Mouse (Mus musculus) myocyte (in vitro differentiated cells): Measurements from ENCODE around the gene Nkd2. TPM values are rescaled to one million over a fixed set of nuclear protein-coding genes. Genes with fewer than 3 reads are reported as not detected.

Source experiments
- H3K27me3 ChIP-seq: one replicate; pipeline ENCODE4 v1.6.1; 2011; ENCODE audit not compliant: control insufficient read depth, insufficient read depth, insufficient read length
- H3K36me3 ChIP-seq: one replicate; pipeline ENCODE4 v1.6.1; 2011; ENCODE audit not compliant: control insufficient read depth, insufficient read depth
- H3K4me2 ChIP-seq: one replicate; pipeline ENCODE4 v1.6.1; 2011; ENCODE audit warnings: low read depth, control low read depth
- H3K4me3 ChIP-seq: one replicate; pipeline ENCODE4 v1.5.1; 2011; ENCODE audit warnings: mild to moderate bottlenecking, control low read depth, moderate library complexity
- H3K79me2 ChIP-seq: one replicate; pipeline ENCODE4 v1.6.1; 2011; ENCODE audit not compliant: control insufficient read depth, insufficient read depth
- H3ac ChIP-seq: one replicate; pipeline ENCODE4 v1.6.1; 2011; ENCODE audit not compliant: control insufficient read depth, insufficient read length
- CEBPB ChIP-seq: IDR thresholded peaks from 2 replicates; pipeline ENCODE4 v1.6.1; 2011; ENCODE audit warnings: mild to moderate bottlenecking, moderate library complexity; ENCODE audit not compliant: poor library complexity, insufficient read depth, severe bottlenecking
- E2F4 ChIP-seq: IDR thresholded peaks from one replicate; pipeline ENCODE4 v1.6.1; 2011; ENCODE audit warnings: mild to moderate bottlenecking, control low read depth, moderate library complexity; ENCODE audit not compliant: insufficient read depth
- MAX ChIP-seq: IDR thresholded peaks from one replicate; pipeline ENCODE4 v1.6.1; 2011; ENCODE audit warnings: low read depth, mild to moderate bottlenecking, control low read depth
- MYOD1 ChIP-seq, 3 experiments: IDR thresholded peaks; one replicate each; pipeline ENCODE4 v1.6.1; 2011; ENCODE audit warnings: control low read depth in 2 of 3, low read depth in 2 of 3, mild to moderate bottlenecking in 2 of 3, moderate library complexity in 1 of 3; ENCODE audit not compliant: insufficient read length in 2 of 3, control insufficient read depth in 1 of 3
- MYOG ChIP-seq, 3 experiments: IDR thresholded peaks; one replicate each; pipeline ENCODE4 v1.6.1; 2011; ENCODE audit warnings: control low read depth in 2 of 3, low read depth in 2 of 3, mild to moderate bottlenecking in 2 of 3; ENCODE audit not compliant: insufficient read length in 2 of 3, control insufficient read depth in 1 of 3, insufficient read depth in 1 of 3
- POLR2A ChIP-seq: IDR thresholded peaks from one replicate; pipeline ENCODE4 v1.6.1; 2011; ENCODE audit warnings: low read depth, mild to moderate bottlenecking, control low read depth, moderate library complexity; ENCODE audit not compliant: insufficient read length
- POLR2AphosphoS2 ChIP-seq: IDR thresholded peaks from one replicate; pipeline ENCODE4 v1.6.1; 2011; ENCODE audit warnings: low read depth, control low read depth; ENCODE audit not compliant: insufficient read length
- REST ChIP-seq: IDR thresholded peaks from one replicate; pipeline ENCODE4 v1.6.1; 2011; ENCODE audit warnings: mild to moderate bottlenecking, control low read depth, moderate library complexity; ENCODE audit not compliant: insufficient read depth, insufficient read length
- SRF ChIP-seq: IDR thresholded peaks from one replicate; pipeline ENCODE4 v1.6.1; 2011; ENCODE audit warnings: low read depth; ENCODE audit not compliant: control insufficient read depth, insufficient read length
- TCF12 ChIP-seq: IDR thresholded peaks from one replicate; pipeline ENCODE4 v1.6.1; 2011; ENCODE audit warnings: mild to moderate bottlenecking, control low read depth; ENCODE audit not compliant: poor library complexity, insufficient read depth, severe bottlenecking
- TCF3 ChIP-seq: IDR thresholded peaks from one replicate; pipeline ENCODE4 v1.6.1; 2011; ENCODE audit warnings: low read depth, control low read depth; ENCODE audit not compliant: insufficient read length
- USF1 ChIP-seq: IDR thresholded peaks from one replicate; pipeline ENCODE4 v1.6.1; 2011; ENCODE audit warnings: low read depth, mild to moderate bottlenecking, control low read depth, moderate library complexity
- polyA plus RNA-seq: library from polyadenylated mRNA; unstranded; fragments of >200 nt; fragmentation: generic; extraction: Trizol; gene quantifications from one replicate; pipeline ENCODE4 v1.2.1, GENCODE M21; 2012; ENCODE audit warnings: missing spikeins

Gene Nkd2
- polyA plus RNA-seq, result 0.05 TPM

DNA sequence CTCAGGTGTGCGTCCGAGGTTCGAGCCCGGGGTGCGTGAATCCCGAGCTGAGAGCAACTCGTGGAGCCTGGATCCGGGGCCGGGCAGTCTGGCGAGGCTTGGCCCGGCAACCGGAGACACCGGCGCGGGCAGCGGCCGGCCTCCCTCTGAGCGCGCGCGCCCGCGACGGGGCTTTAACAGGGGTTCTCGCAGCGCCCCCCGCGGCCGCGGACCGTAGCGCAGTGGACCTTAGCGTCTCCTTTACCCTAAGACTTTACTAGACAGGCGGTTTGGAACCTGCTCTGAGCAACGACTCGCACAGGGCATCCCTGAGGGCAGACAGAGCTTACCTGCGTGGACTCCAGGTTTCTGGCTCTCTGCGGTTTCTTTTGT lies at the start of gene Nkd2:
Gene Nkd2, minus strand, starts transcription at position 167 of the 372 bp plus-strand sequence.
- Histone ChIP-seq H3K36me3 (no peaks in the 10 kb centered on the region), H3K27me3 (peaks cover 55% of the 10 kb centered on the region), H3K4me3 (no peak within 1 kb of the TSS), H3K79me2 (no peaks in the 10 kb centered on the region), H3ac (no peak within 1 kb of the TSS), H3K4me2 (no peak within 1 kb of the TSS)
- TF ChIP-seq MYOD1 (IDR thresholded peaks at IDR 0.05; ENCODE audit: control insufficient read depth in 1 of 3, insufficient read length in 2 of 3, low read depth in 2 of 3), result no peak
- TF ChIP-seq POLR2A, result no peak
- no peak for TF ChIP-seq TCF3
- TF ChIP-seq REST, result no peak
- no peak for TF ChIP-seq SRF
- TF ChIP-seq USF1, result no peak
- TF ChIP-seq E2F4, result no peak
- no peak for TF ChIP-seq MYOG (IDR thresholded peaks at IDR 0.05; ENCODE audit: control insufficient read depth in 1 of 3, insufficient read depth in 1 of 3, insufficient read length in 2 of 3, low read depth in 2 of 3)
- TF ChIP-seq CEBPB, result no peak
- TF ChIP-seq MAX, result no peak
- no peak for TF ChIP-seq POLR2AphosphoS2

DNA sequence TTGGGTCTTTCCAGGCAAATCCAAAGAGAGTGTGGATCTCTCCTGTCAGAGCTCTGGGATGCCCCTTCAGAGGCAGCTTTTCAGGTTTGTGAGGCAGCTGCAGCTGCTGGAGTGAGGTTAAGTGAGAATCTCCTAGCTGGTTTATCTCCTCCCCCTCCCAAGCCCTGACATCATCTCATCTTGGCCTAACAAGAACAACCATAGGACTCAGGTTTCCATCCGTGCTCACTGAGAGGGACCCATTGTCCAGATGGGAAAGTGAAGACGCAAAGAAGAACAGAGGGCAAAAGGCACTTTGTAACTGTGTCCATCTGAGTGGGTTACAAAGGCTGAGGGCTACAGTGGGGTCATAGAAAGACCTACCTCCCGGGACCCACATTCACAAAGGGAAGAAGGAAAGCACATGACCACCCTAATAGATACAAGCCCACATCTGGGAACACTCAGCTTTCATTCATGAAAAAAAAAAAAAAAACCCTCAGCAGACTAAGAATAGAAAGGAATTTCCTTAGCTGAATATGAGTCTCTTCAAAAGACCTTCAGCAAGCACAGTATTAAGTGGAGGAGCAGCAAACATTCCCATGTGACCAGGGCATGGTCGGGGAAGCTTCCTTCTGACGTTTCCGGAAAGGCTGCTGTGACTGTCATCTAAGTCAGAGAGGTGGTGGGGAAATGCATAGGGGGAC lies 45.2 kb upstream of the Nkd2 start:
- Histone ChIP-seq H3K79me2 (no peaks in the 10 kb centered on the region), H3K36me3 (no peaks in the 10 kb centered on the region), H3K4me3 (no peak overlapping the region), H3K4me2 (no peak overlapping the region), H3ac (no peak overlapping the region), H3K27me3 (no peaks in the 10 kb centered on the region)
- no peak for TF ChIP-seq POLR2A
- TF ChIP-seq MYOD1 (IDR thresholded peaks at IDR 0.05; ENCODE audit: control insufficient read depth in 1 of 3, insufficient read length in 2 of 3, low read depth in 2 of 3), result no peak
- no peak for TF ChIP-seq TCF12
- no peak for TF ChIP-seq TCF3
- no peak for TF ChIP-seq SRF
- TF ChIP-seq MYOG (IDR thresholded peaks at IDR 0.05; ENCODE audit: control insufficient read depth in 1 of 3, insufficient read depth in 1 of 3, insufficient read length in 2 of 3, low read depth in 2 of 3), result no peak
- no peak for TF ChIP-seq E2F4
- no peak for TF ChIP-seq MAX

DNA sequence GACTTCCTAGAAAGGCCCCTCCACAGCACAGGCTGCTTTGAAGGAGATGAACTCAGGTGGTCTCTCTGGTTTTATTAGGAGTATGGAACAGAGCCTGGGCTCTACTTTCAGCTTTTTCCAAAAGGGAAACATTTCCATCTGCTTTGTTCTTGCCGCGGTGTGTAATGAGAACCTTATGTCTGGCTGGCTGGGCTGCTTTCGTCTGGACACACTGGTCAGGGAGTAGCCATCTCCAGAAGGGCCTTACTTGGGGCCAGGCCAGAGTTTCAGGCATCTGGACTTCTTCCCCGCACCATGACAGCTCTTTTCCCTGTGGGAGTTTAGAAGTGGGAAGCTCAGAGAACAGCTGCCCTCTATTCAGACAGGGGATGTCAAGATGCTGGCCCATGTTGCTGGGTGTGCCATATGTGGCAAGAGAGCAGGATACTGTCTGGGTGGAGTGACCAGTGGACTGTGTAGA lies 40.0 kb upstream of the Nkd2 start:
- Histone ChIP-seq H3K36me3 (no peaks in the 10 kb centered on the region), H3K4me2 (no peak overlapping the region), H3K79me2 (no peaks in the 10 kb centered on the region), H3K27me3 (no peaks in the 10 kb centered on the region), H3ac (no peak overlapping the region), H3K4me3 (no peak overlapping the region)
- TF ChIP-seq MAX, result no peak
- peak in 1 of 3 experiments; percentile 4 for TF ChIP-seq MYOD1 (IDR thresholded peaks at IDR 0.05; ENCODE audit: control insufficient read depth in 1 of 3, insufficient read length in 2 of 3, low read depth in 2 of 3)

DNA sequence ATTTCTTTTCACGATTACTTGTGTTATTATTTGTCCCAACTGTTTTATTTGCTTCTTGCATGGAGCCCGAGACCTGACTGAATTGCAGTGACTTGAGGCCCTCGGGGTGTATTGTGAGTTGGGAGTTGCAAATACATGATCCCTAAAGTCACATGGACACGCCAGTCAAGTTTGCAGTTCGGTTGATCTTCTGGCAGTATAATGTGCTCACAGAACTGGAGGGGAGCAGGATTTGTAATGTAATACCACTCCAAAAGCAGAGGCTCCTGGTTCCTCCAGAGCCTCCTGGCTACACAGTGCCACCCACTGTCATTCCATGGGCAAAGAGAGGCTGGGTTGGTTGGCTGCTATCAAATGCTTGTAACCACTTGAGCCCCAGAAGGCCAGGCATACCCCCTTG lies 39.2 kb upstream of the Nkd2 start:
- no peaks in the 10 kb centered on the region for H3K79me2 ChIP-seq
- H3K4me2 ChIP-seq, result no peak overlapping the region
- no peaks in the 10 kb centered on the region for H3K27me3 ChIP-seq
- H3ac ChIP-seq, result no peak overlapping the region
- H3K4me3 ChIP-seq, result no peak overlapping the region
- no peaks in the 10 kb centered on the region for H3K36me3 ChIP-seq
- TF ChIP-seq SRF, result no peak
- TF ChIP-seq TCF3, result no peak
- no peak for TF ChIP-seq REST
- TF ChIP-seq MYOG (IDR thresholded peaks at IDR 0.05; ENCODE audit: control insufficient read depth in 1 of 3, insufficient read depth in 1 of 3, insufficient read length in 2 of 3, low read depth in 2 of 3), result no peak
- TF ChIP-seq MAX, result no peak
- TF ChIP-seq TCF12, result no peak
- TF ChIP-seq CEBPB, result no peak
- TF ChIP-seq MYOD1 (IDR thresholded peaks at IDR 0.05; ENCODE audit: control insufficient read depth in 1 of 3, insufficient read length in 2 of 3, low read depth in 2 of 3), result no peak
- TF ChIP-seq E2F4, result no peak
- TF ChIP-seq POLR2AphosphoS2, result no peak
- TF ChIP-seq USF1, result no peak
- no peak for TF ChIP-seq POLR2A

DNA sequence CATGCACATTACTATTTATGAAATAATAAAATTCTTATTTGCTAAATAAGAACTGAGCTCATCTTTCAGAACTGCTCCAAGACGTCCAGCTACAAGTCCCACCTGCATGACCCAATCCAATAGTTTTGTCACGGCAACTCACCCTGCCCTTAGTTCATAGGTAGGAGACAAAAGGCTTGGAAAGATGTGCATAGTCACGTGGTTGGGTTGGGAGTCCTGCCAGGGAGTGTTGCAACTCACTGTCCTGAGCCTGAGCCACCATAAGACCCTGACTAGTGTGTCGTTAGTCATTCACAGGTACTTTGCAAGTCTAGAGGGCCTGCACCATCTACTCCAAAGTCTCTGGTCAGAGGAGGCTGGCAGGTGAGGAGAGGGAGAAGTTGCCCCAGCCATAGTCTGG lies 38.6 kb upstream of the Nkd2 start:
- H3K4me3 ChIP-seq, result no peak overlapping the region
- no peaks in the 10 kb centered on the region for H3K36me3 ChIP-seq
- H3K79me2 ChIP-seq, result no peaks in the 10 kb centered on the region
- no peak overlapping the region for H3K4me2 ChIP-seq
- no peaks in the 10 kb centered on the region for H3K27me3 ChIP-seq
- no peak overlapping the region for H3ac ChIP-seq
- TF ChIP-seq MYOG (IDR thresholded peaks at IDR 0.05; ENCODE audit: control insufficient read depth in 1 of 3, insufficient read depth in 1 of 3, insufficient read length in 2 of 3, low read depth in 2 of 3) (no peak), TCF12 (no peak), SRF (no peak), MAX (no peak), REST (no peak), E2F4 (no peak), CEBPB (no peak), POLR2A (no peak), USF1 (no peak), POLR2AphosphoS2 (no peak), TCF3 (no peak)
